Mouse (Mus musculus) adrenal gland, postnatal 25 days (tissue): ENCODE data around the gene Foxp1. TPM values are rescaled to one million over a fixed set of nuclear protein-coding genes. Genes with fewer than 3 reads are reported as not detected.

Source experiments
- DNase-seq: peaks from one replicate; pipeline ENCODE4 v3.0.0; 2021; ENCODE audit warnings: mixed read lengths
- total RNA-seq: library from RNA; stranded (reverse); gene quantifications from 2 replicates; pipeline ENCODE4 v1.2.3, GENCODE M21; 2021

Foxp1 gene
- total RNA-seq, 1 experiment from 2014 or later, result 58.1 TPM

- DNase-seq, result no peak
These were observed 530.4 kb downstream of the Foxp1 start for GRCm38 (mm10) chr6:98991900-98992771.

GRCm38 (mm10) chr6:98987533-98988169, 534.9 kb downstream of the Foxp1 start:
- no peak for DNase-seq

DNA sequence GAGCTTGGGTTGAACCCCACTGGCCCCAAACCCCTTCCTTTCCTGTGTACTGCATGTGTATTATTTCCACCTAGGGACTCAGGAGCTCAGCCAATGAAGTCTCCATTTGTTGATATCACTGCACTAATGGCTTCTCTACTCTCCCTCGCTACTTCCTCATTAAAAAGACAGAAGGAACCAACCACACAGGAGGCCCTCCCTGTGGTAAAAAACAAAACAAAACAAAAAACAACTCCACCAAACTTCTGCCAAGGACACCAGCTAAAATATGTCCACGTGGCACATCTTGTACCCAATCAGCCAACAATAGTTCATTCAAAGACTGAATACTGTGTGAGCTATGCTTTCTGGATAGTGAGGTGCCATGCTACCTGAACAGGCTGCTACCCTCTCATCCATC, 537.1 kb downstream of the Foxp1 start:
- no peak for DNase-seq

DNA sequence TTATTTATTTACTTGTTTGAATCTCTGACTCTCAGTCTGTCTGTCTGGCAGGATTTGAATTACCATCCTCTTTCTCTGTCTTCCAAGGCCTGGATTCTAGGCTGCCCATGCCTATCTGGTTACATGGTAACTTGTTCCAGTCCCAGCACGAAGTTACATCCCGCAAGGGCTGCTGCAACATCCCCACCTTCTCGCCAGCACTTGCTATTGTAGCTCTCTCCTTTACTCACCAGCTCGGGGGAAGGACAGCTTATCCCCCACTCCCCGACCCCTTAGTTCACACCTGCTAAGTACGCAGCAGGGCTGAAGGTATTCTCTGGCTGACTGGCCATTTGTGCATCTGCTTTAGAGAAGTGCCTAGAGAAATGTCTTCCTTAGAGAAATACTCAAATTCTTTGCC, 537.9 kb downstream of the Foxp1 start:
- no peak for DNase-seq

- no peak for DNase-seq
These were observed 538.5 kb downstream of the Foxp1 start for GRCm38 (mm10) chr6:98984026-98984425.

GRCm38 (mm10) chr6:98983311-98983838, 539.1 kb downstream of the Foxp1 start:
- no peak for DNase-seq

GRCm38 (mm10) chr6:98981265-98981664, 541.3 kb downstream of the Foxp1 start:
- DNase-seq, result no peak

GRCm38 (mm10) chr6:98980432-98980831, 542.1 kb downstream of the Foxp1 start:
- no peak for DNase-seq

GRCm38 (mm10) chr6:98980001-98980400, 542.5 kb downstream of the Foxp1 start:
- DNase-seq, result no peak

- no peak for DNase-seq
These were observed 544.7 kb downstream of the Foxp1 start for GRCm38 (mm10) chr6:98977806-98978205.

DNA sequence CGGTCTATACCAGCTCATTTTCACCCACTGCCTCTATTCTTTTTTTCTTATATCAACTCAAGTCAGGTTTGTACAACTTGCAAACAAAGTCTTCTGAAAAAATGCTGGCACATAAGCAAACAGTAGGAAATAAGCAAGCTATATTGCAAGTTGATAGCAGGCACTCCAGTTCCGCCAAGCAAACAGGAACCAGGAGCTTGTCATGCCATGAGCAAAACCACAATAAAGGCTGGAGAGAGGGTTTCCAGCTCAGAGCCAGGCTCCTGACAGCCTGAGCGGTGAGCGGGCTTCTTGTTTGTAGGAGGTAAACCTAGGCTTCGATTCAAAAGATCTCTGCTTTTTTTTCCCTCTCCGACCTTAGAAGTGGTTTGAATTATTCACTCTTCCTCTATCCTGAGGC, 546.6 kb downstream of the Foxp1 start:
- no peak for DNase-seq

- no peak for DNase-seq
These were observed 549.1 kb downstream of the Foxp1 start for GRCm38 (mm10) chr6:98973433-98973832.

GRCm38 (mm10) chr6:98972404-98972803, 550.1 kb downstream of the Foxp1 start:
- DNase-seq, result no peak

DNA sequence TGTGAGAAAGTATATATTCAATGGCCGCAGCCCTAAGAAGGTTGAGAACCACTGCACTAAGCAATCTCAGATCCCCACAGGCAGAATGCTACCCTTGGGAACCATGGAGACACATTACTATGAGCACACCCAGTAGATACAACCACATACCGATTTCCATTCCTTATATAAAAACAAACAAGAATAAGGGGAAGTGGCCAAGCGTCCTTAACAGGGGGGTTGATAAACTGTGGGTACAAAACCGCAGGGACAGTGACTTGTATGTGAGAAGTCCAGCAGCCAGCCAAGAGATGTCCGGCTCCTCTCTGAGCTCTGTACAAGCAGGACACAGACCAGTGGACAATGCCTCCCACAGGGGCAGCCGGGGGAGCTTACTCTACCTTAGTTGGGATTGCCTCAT, 563.2 kb downstream of the Foxp1 start:
- no peak for DNase-seq

- DNase-seq, result peak; percentile 22
These were observed 565.9 kb downstream of the Foxp1 start for GRCm38 (mm10) chr6:98956522-98957169.

- DNase-seq, result no peak
These were observed 566.8 kb downstream of the Foxp1 start for GRCm38 (mm10) chr6:98955706-98956105.

- no peak for DNase-seq
These were observed 568.1 kb downstream of the Foxp1 start for GRCm38 (mm10) chr6:98954439-98954838.

DNA sequence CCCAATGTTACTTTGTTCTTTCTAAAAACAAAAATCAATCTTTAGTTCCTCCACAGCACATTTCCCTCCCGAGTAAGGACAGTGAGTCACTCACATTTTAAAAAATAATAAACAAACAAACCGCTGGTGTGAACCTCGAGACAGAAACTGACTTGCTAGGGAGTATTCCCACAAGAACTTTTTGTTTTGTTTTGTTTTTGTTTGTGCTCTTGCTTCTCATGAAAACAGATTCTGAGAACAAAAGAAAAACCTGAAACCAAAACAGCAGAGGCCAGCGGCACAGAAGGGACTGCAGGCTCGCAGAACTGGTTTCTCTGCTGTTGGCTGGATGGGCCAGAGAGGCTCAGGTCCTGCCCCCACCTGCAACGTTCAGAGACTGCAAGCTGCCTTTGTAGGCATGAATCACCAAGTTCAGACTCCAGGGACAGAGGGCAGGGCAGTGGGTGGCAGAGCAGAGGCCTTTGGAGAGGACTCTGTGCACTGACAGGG, 572.8 kb downstream of the Foxp1 start:
- DNase-seq, result peak; percentile 57

- no peak for DNase-seq
These were observed 573.2 kb downstream of the Foxp1 start for GRCm38 (mm10) chr6:98949286-98949685.

DNA sequence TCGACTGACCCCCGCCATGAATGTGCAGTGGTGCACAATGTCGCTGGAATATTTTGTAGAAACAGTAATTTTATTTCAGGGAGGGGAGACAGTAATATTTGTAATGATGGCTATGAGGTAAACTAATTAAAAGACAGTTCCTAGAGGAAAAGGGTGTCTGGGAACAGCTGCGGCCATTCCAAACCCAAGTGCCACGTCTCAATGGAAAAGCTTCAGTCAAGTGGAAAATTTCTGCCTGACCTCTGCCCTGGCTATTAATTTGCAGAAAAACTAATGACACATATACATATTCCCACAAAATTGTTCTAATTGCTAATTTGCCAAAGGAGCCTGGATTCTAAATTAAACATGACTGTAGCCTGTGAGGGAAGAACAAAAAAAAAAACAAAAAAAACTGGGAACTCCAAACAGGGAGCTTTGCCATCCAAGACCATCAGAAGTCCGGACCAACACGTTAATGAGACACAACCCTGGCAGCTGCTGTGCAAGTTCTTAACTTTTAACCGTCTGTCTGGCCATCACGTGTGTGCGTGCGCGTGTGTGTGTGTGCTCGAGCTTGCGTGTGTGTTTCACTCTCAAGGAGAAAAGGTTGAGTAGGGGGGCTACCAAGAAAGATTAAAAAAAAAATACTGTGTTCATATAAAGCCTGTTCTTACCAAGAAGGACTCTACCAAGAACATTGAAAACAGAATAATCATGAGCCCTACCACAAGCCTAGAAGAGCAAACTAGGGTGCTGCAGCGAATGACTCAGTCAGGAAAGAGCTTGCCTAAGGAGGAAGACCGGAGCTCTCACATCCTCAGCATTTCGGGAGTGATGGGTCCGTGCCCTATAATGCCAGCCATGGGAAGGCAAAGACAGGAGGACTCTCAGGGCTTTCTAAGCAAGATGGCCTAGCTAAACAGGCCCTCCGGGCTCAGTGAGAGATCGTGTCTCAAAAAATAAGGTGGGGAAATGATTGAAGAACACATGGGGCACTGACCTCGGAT, 574.1 kb downstream of the Foxp1 start:
- DNase-seq, result no peak

DNA sequence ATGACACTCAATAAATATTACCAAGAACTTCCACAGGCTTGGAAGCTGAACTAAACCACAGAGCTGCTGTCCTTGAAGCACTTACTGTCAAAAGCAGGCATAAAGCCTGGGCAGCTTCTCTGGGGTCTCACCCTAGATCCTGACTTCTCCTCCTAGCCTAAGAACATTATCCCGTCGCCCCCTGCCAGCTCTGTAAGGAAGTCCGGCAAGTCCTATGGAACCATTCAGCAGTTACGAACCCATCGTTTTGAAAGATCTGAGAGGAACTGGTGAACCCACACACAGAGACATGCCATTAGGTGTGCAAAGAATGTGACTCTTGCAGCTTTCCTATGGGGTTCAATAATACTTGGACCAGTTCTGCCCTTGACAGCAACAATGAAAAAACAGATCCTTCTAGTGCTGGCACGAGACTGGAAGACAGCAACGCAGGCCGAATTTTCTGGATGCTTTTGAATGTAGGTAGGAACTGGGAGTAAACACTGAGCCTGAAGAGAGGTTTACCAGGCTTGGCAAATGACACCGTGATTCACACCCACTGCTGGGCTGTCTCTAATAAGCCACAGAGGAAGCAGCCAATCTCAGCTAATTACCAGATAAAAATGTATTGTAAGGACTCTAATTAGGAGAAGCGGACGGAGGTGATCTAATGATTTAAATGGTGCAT, 574.9 kb downstream of the Foxp1 start:
- no peak for DNase-seq
